Mouse (Mus musculus) CH12.LX (cell line): ENCODE measurements at regions not wholly inside any gene's neighbourhood (a gene's known extent, or its start where the extent isn't known, plus 50 kb on each side); places are given as distances from the start of the nearest gene placed in this dataset.

ENCODE experiments used
- DNase-seq: peaks from one replicate; pipeline ENCODE4 v3.0.0-alpha.2; 2013; ENCODE audit errors: extremely low read depth
- H3K27ac ChIP-seq: 2 replicates; pipeline ENCODE4 v1.5.1; 2012; ENCODE audit warnings: low read depth, mild to moderate bottlenecking, control low read depth, moderate library complexity; ENCODE audit not compliant: insufficient read depth
- H3K27me3 ChIP-seq: replicated peaks from 2 replicates; pipeline ENCODE3; 2012; ENCODE audit warnings: inconsistent platforms
- H3K36me3 ChIP-seq, 2 experiments: replicated peaks in 1 of 2; 2 replicates each; pipeline versions ENCODE3 to v1.6.1; 2012; ENCODE audit warnings: inconsistent platforms in 1 of 2, low read length in 1 of 2, mild to moderate bottlenecking in 1 of 2, mixed read lengths in 1 of 2, moderate library complexity in 1 of 2; ENCODE audit not compliant: control insufficient read depth in 1 of 2, insufficient read depth in 1 of 2
- H3K4me1 ChIP-seq, 2 experiments: 2 replicates each; pipeline ENCODE4 v1.6.1; 2012; ENCODE audit warnings: inconsistent platforms in 1 of 2, moderate library complexity in 1 of 2; ENCODE audit not compliant: insufficient read depth in 2 of 2, control insufficient read depth in 1 of 2
- H3K4me2 ChIP-seq: 2 replicates; pipeline ENCODE4 v1.6.1; 2012; ENCODE audit warnings: low read depth, mild to moderate bottlenecking, control low read depth; ENCODE audit not compliant: poor library complexity, insufficient read depth, severe bottlenecking
- H3K4me3 ChIP-seq, 3 experiments: fragments of 150-350 bp in 1 of 3; sonication (generic) in 1 of 3; replicated peaks in 1 of 3; 2 replicates each; pipeline versions ENCODE3 to v1.5.1; 2011 to 2012; ENCODE audit warnings: low read depth in 2 of 3, low read length in 2 of 3, mild to moderate bottlenecking in 2 of 3, moderate library complexity in 2 of 3, control low read depth in 1 of 3, improper control_type of control experiment in 1 of 3, inconsistent platforms in 1 of 3, mixed read lengths in 1 of 3; ENCODE audit not compliant: poor library complexity in 1 of 3
- H3K79me2 ChIP-seq: replicated peaks from 2 replicates; pipeline ENCODE4 v1.6.1; 2012; ENCODE audit warnings: mild to moderate bottlenecking, moderate library complexity; ENCODE audit not compliant: control insufficient read depth, poor library complexity, insufficient read depth, severe bottlenecking; ENCODE audit errors: extremely low read depth
- H3K9ac ChIP-seq: 2 replicates; pipeline ENCODE4 v1.6.1; 2012; ENCODE audit warnings: low read depth, mild to moderate bottlenecking, control low read depth, moderate library complexity; ENCODE audit not compliant: insufficient read depth
- H3K9me3 ChIP-seq: replicated peaks from 2 replicates; pipeline ENCODE3; 2012; ENCODE audit warnings: low read length, inconsistent platforms, mixed read lengths
- CHD2 ChIP-seq: IDR thresholded peaks from 2 replicates; pipeline ENCODE4 v1.6.1; 2011; ENCODE audit warnings: low read length, improper control_type of control experiment
- ETS1 ChIP-seq: conservative IDR thresholded peaks from 2 replicates; pipeline ENCODE4 v1.6.1; 2012; ENCODE audit warnings: low read depth, mild to moderate bottlenecking, inconsistent platforms, low read length, improper control_type of control experiment, moderate library complexity
- GABPA ChIP-seq: IDR thresholded peaks from 2 replicates; pipeline ENCODE4 v1.6.1; 2012; ENCODE audit warnings: low read depth, low read length, improper control_type of control experiment, inconsistent platforms; ENCODE audit not compliant: insufficient replicate concordance
- HCFC1 ChIP-seq: IDR thresholded peaks from 2 replicates; pipeline ENCODE4 v1.6.1; 2012; ENCODE audit warnings: low read depth, mild to moderate bottlenecking, inconsistent platforms, low read length, improper control_type of control experiment
- IRF4 ChIP-seq: IDR thresholded peaks from 2 replicates; pipeline ENCODE4 v1.6.1; 2014; ENCODE audit warnings: low read depth, mild to moderate bottlenecking, inconsistent platforms, low read length, improper control_type of control experiment
- JUN ChIP-seq: IDR thresholded peaks from 2 replicates; pipeline ENCODE4 v1.6.1; 2011; ENCODE audit warnings: low read depth, mild to moderate bottlenecking, low read length, improper control_type of control experiment, moderate library complexity; ENCODE audit not compliant: insufficient read depth
- KAT2A ChIP-seq: IDR thresholded peaks from 2 replicates; pipeline ENCODE4 v1.6.1; 2012; ENCODE audit warnings: low read length, improper control_type of control experiment, inconsistent platforms; ENCODE audit not compliant: insufficient replicate concordance
- MAZ ChIP-seq: IDR thresholded peaks from 2 replicates; pipeline ENCODE4 v1.6.1; 2012; ENCODE audit warnings: low read depth, mild to moderate bottlenecking, inconsistent platforms, low read length, improper control_type of control experiment, moderate library complexity
- MEF2A ChIP-seq: IDR thresholded peaks from 2 replicates; pipeline ENCODE4 v1.6.1; 2014; ENCODE audit warnings: low read depth, mild to moderate bottlenecking, inconsistent platforms, low read length, improper control_type of control experiment, borderline replicate concordance
- MYC ChIP-seq: IDR thresholded peaks from 2 replicates; pipeline ENCODE4 v1.6.1; 2011; ENCODE audit warnings: low read depth, mild to moderate bottlenecking, improper control_type of control experiment, low read length
- NELFE ChIP-seq: IDR thresholded peaks from 2 replicates; pipeline ENCODE4 v1.6.1; 2011; ENCODE audit warnings: low read depth, low read length, improper control_type of control experiment
- NRF1 ChIP-seq: IDR thresholded peaks from 2 replicates; pipeline ENCODE4 v1.6.1; 2014; ENCODE audit warnings: low read depth, mild to moderate bottlenecking, inconsistent platforms, low read length, improper control_type of control experiment, moderate library complexity
- PAX5 ChIP-seq: IDR thresholded peaks from 2 replicates; pipeline ENCODE4 v1.6.1; 2012; ENCODE audit warnings: low read length, inconsistent platforms, mixed read lengths
- RCOR1 ChIP-seq: conservative IDR thresholded peaks from 2 replicates; pipeline ENCODE4 v1.6.1; 2012; ENCODE audit warnings: low read depth, mild to moderate bottlenecking, inconsistent platforms, low read length, improper control_type of control experiment
- SIN3A ChIP-seq: IDR thresholded peaks from 2 replicates; pipeline ENCODE4 v1.6.1; 2012; ENCODE audit warnings: low read length, improper control_type of control experiment, inconsistent platforms
- TBP ChIP-seq: conservative IDR thresholded peaks from 2 replicates; pipeline ENCODE4 v1.6.1; 2011; ENCODE audit warnings: low read depth, low read length, improper control_type of control experiment
- UBTF ChIP-seq: IDR thresholded peaks from 2 replicates; pipeline ENCODE4 v1.6.1; 2012; ENCODE audit warnings: low read depth, mild to moderate bottlenecking, inconsistent platforms, low read length, improper control_type of control experiment, moderate library complexity
- USF1 ChIP-seq: IDR thresholded peaks from 2 replicates; pipeline ENCODE4 v1.6.1; 2014; ENCODE audit warnings: low read depth, mild to moderate bottlenecking, inconsistent platforms, low read length, improper control_type of control experiment
- ZKSCAN1 ChIP-seq: IDR thresholded peaks from 2 replicates; pipeline ENCODE4 v1.6.1; 2012; ENCODE audit warnings: low read depth, inconsistent platforms, low read length, improper control_type of control experiment, borderline replicate concordance
- ZNF384 ChIP-seq: IDR thresholded peaks from 2 replicates; pipeline ENCODE4 v1.6.1; 2012; ENCODE audit warnings: low read depth, low read length, improper control_type of control experiment, inconsistent platforms
- dilution Hi-C: fragments of 300-500 bp; cut with MboI; formaldehyde crosslinking; loops from 2 replicates; pipeline ENCODE4 v1.14.3; 2020; ENCODE audit warnings: low sequenced_read_pairs; ENCODE audit not compliant: extremely low pct_unique_long_range_greater_than_20kb, extremely low pct_ligation_motif_present
- in situ Hi-C: fragments of 300-500 bp; cut with MboI; formaldehyde crosslinking; loops from 3 replicates; pipeline ENCODE4 v1.14.3; 2019; ENCODE audit warnings: low sequenced_read_pairs, low pct_ligation_motif_present, low pct_unique_long_range_greater_than_20kb, mixed read lengths

GRCm38 (mm10) chr17:72768266-72768665, 68.0 kb upstream of the Ypel5 start:
- no peaks in the 10 kb centered on the region for H3K36me3 ChIP-seq
- dilution Hi-C loops: no loop called here
- H3K9me3 ChIP-seq: no peaks in the 10 kb centered on the region
- in situ Hi-C loops: no loop called here
- no peak for DNase-seq
- H3K79me2 ChIP-seq: no peaks in the 10 kb centered on the region
- no peaks in the 10 kb centered on the region for H3K4me1 ChIP-seq
- TF ChIP-seq MYC (no peak), PAX5 (no peak), ETS1 (no peak), NELFE (no peak), UBTF (no peak), KAT2A (no peak), MAZ (no peak), RCOR1 (no peak), ZKSCAN1 (no peak), MEF2A (no peak), SIN3A (no peak), ZNF384 (no peak), NRF1 (no peak), TBP (no peak), IRF4 (no peak), JUN (no peak)
- H3K27me3 ChIP-seq: peaks cover 38% of the 10 kb centered on the region
- no peak overlapping the region for H3K9ac ChIP-seq
- H3K4me3 ChIP-seq: no peak overlapping the region
- no peak overlapping the region for H3K27ac ChIP-seq
- H3K4me2 ChIP-seq: no peak overlapping the region

- dilution Hi-C loops (no loop called here), in situ Hi-C loops (no loop called here)
- H3K27ac ChIP-seq: no peak overlapping the region
- no peak overlapping the region for H3K9ac ChIP-seq
- H3K4me2 ChIP-seq: no peak overlapping the region
- no peaks in the 10 kb centered on the region for H3K4me1 ChIP-seq
- peaks cover 29% of the 10 kb centered on the region for H3K27me3 ChIP-seq
- DNase-seq: no peak
- no peaks in the 10 kb centered on the region for H3K9me3 ChIP-seq
- H3K36me3 ChIP-seq: no peaks in the 10 kb centered on the region
- TF ChIP-seq USF1 (no peak), RCOR1 (no peak), NRF1 (no peak), HCFC1 (no peak), NELFE (no peak), CHD2 (no peak), UBTF (no peak), IRF4 (no peak), GABPA (no peak)
- H3K79me2 ChIP-seq: no peaks in the 10 kb centered on the region
- H3K4me3 ChIP-seq: no peak overlapping the region
Measured at GRCm38 (mm10) chr17:72760937-72761336, 75.3 kb upstream of the Ypel5 start.
